Mouse (Mus musculus): Measurements from ENCODE around the gene Myl4. TPM values are rescaled to one million over a fixed set of nuclear protein-coding genes. Genes with fewer than 3 reads are reported as not detected.

Gene Myl4
- polyA plus RNA-seq (2014; fragmentation: Illumina TruSeq; extraction: RNeasy Lipid Tissue Mini Kit (QIAGEN cat#74804); ENCODE audit: low read depth, low replicate concordance), result 1,584 TPM

GRCm38 (mm10) chr11:104550406-104550974 is at the start of gene Myl4, which contains the start of gene Cdc27:
Myl4 (plus strand) TSS chr11:104550663.
Cdc27 (minus strand) TSS chr11:104550620.

DNA sequence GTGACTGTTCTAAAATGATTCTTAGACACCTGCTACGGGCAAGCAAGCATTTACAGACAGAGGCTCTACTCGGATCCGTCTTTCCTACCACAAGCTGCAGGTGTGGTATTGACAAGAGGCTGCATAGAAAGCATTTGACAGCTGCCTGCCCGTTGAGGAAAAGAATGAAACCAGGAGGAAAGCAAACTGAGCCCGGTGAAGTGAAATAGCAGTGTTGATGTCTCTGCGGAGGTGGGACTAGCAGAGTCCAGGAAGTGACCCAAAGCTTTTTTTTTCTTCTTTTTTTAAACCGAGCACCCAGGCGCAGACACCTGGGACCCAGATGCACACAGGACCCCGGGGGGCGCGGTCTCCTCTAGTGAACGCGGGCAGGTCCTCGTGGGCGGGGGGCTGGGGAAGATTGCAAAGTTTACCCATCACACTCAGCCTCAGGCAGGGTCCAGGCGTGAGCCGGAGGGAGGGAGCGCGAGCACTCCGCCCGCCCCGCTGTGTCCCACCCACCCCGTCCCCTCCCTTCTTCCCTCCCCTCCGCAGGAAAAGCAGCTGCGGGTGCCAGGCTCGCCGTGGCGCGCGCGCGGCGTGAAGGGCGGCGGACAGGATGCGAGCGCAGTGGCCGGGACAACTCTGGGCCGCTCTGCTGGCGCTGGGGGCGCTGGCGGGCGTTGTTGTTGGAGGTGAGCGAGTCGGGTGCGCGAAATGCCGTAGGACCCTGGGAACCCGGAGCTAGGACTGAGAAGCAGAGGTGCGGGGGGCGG is 57.2 kb downstream of the Myl4 start, which contains the start of gene Itgb3:
Itgb3 (plus strand) TSS at position 510 of the 755 bp plus-strand sequence.

Other genes with a start within 250 kb of the Myl4 start
- gene Kansl1, start 81.8 kb upstream of the Myl4 start, polyA plus RNA-seq (2014; fragmentation: Illumina TruSeq; extraction: RNeasy Lipid Tissue Mini Kit (QIAGEN cat#74804); ENCODE audit: low read depth, low replicate concordance), result 24.4 TPM
- gene Cdc27, start within 50 bp of the Myl4 start, polyA plus RNA-seq (2014; fragmentation: Illumina TruSeq; extraction: RNeasy Lipid Tissue Mini Kit (QIAGEN cat#74804); ENCODE audit: low read depth, low replicate concordance), result 13.2 TPM
- gene Itgb3, start 57.3 kb downstream of the Myl4 start, polyA plus RNA-seq (2014; fragmentation: Illumina TruSeq; extraction: RNeasy Lipid Tissue Mini Kit (QIAGEN cat#74804); ENCODE audit: low read depth, low replicate concordance), result 1.9 TPM
- gene Gm11639, start 135.0 kb downstream of the Myl4 start, polyA plus RNA-seq (2014; fragmentation: Illumina TruSeq; extraction: RNeasy Lipid Tissue Mini Kit (QIAGEN cat#74804); ENCODE audit: low read depth, low replicate concordance), result not detected

All from heart, adult 10 weeks (tissue).